Mouse (Mus musculus) MN1 (cell line): Measurements from ENCODE around the gene Aldh16a1.
"Not testable (repeated sequence)": the region's sequence is repeated elsewhere in the genome, so short reads cannot be mapped to it uniquely, and the experiment has no call there.

Experiments
- DNase-seq: peaks from one replicate; pipeline ENCODE4 v3.0.0-alpha.2; 2016; ENCODE audit warnings: low spot score

The Aldh16a1 gene

DNA sequence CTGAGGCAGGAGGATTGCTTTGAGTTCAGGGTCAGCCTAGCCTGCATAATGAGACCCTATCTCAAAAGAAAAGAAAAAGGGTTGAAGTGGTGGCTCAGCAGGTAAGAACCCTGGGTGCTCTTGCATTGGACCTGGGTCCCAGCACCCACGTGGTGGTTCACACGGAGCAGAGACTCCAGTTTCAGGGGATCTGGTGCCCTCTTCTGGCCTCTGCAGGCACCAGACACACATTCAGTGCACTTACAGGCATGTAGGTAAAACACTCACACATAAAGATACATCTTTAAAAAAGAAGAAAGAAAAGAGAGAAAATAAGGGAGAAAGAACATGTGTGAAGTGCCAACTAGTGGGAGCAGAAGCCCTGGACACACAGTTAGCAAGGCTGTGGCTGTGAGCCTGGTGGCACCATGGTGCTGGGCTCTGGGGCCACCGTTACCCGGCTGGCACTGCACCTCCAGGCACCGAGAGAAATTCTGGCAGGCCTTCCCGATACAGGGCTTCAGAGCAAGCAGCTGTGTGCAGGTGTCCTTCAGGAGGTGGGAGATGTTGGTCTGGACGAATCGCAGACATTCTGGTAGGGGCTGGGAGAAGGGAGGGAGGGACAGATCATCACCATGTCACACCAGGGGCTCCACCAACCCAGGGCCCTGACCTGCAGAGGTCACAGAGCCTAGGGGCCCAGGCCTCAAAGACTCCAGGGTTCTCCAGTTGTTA lies 20.8 kb downstream of the Aldh16a1 start:
- no peak for DNase-seq

DNA sequence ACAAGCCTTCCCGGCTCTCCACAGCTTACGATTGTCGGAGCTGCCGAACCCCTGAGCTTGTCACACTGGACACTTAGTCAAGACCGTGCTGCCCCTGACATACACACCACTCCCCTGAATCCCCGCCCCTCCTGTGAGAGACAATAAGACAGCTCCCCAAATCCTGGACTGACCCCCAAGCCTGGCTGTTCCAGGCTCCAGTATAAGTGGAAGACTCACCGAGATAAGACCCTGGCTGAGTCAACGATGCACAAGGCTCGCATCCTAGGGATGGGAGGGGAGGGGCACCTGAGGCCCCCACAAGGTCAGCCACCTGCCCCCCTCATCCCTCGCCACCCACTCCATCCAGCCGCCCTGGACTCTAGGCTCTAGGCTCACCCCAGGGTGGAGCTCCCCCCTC lies 22.5 kb downstream of the Aldh16a1 start:
- DNase-seq = no peak

DNA sequence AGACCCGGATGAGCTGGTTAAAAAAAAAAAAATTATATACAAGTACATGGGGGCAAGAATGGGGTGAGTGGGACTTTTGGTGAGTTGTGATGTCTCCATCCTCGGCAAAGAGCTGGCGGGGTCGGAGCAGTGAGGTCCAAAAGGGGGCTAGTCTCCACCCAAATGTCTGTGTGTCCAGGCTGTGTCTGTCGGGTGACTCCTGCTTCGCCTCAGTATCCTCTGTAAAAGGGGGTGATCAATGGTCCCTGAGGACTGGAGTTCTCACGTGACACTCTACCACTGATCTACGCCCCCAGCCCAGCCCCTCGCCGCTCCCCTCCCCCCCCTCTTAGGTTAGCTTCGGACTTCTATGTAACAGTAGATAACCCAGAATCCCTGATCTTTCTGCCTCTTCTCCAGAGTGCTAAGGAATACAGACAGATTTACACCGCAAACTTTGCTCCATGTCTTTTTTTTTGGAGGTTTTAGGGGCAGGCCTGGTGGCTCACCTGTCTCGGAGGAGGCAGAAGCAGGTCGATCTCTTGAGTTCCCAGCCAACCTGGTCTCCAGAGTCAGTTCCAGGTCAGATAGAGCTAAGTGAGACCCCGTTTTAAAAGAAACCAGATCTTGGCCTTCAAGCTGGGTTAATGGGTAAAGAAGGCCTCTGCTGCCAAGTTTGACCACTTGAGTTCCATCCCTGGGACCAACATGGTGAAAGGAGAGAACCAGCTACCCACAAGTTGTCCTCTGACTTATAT lies 24.4 kb downstream of the Aldh16a1 start:
- DNase-seq = no peak

DNA sequence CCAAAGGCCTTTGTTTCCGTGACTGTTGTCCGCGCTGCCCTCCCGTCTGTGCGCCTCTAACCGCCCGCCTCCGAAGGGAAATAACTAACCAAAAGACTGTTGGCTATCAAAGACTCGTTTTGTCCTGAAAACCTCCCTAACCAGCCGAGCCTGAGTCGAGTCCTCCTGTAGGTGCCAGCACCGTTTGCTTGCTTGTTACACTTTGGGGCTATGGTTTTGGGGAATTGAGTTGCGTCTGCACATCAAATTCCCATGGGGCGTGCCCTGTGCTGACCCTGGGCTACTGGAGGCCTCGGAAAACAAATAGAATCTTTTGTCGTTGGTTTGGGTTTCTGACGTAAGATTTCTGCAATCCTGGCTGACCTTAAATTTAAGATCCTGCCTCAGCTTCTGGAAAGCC lies 25.1 kb downstream of the Aldh16a1 start:
- peak; percentile 79 for DNase-seq

DNA sequence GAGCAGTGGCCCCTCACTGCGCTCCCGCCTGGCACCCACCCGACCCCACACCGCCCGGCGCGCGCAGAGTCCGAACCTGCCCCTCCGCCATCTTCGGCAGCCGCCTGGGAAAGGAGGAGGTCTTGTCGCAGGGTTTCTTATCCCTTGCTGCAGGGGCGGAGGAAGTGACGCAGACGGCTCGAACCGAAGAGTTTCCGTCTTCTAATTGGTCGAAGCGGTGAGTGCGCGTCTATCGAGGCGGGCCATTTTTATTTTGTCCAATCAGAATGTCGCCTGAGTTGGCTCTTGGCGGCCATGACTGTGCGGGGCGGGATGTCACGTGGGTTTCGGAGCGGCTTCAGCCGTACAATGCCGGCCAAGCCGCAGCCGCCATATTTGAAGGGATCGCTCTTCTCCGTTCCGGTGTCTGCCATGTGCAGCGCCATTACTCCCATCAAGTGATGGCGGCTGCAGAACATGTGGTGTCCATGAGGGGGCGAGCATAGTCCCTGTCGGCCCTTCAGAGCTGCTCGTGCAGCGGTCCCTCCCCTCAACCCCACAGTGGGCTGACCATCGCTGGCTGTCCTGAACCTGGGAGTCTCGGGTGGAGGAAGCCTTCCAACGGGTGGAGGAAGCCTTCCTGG lies 25.6 kb downstream of the Aldh16a1 start, which contains the start of gene Rpl13a:
Gene Rpl13a (minus strand): TSS at position 138 of the 623 bp plus-strand sequence.
- DNase-seq = peak; percentile 99

DNA sequence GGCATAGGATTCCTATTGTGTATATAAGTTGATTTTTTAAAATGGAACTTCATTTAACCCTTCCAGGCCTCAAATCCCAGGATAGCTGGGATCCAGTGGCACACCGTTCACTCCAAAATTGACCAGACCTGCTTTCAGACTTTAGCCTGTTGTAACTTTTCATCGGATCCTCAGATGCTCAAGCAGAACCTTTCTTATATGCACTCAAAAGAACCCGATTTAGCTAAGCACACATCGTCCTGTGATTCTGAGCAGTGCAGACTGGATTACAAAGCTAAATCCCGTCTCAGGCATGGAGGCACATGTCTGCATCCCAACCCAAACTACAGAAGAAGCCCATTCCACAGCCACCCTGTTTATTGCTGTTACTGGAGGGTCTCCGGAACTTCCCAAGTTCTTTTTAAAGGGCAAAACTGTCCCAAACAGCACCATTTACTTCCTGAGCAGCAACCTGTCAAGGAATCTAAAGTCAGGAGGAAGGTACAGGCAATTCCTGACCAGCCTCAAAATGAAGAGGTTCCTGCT lies 26.6 kb downstream of the Aldh16a1 start:
- DNase-seq = no peak

DNA sequence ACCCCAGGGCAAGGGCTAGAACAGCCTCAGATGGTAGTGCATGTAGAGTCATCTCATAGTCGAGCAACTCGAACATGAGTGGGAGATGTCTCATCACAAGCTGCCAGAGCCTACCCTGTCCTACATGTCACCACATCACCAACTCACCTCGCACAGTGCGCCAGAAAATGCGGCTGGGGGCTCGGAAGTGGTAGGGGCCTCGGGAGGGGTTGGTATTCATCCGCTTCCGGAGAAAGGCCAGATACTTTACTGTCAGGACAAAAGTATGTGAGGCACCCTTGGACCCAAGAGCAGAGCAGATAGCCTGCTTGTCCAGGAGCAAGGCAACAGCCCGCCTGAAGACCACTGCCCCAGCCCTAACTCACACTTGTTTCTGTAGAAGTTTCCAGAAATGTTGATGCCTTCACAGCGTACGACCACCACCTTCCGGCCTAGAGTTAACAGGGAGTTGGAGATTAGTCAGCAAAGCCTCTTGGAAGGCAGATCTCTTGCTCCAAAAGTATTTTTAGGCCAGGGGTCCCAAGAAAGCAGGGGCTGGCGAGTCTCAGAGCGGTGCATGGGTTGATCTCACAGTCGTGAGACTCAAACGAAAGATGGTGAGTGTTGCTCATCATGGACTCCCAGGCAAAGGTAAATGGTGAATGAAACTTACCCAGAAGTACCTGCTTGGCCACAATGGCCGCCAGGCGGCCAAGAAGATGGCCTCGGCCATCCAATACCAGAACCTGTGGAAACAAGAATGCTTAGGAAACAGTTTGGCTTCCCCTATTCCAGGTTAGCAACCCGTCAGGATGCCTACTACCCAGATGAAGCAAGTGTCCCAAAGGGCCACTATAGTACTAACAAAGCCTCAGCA lies 27.3 kb downstream of the Aldh16a1 start:
- peak; percentile 37 for DNase-seq

DNA sequence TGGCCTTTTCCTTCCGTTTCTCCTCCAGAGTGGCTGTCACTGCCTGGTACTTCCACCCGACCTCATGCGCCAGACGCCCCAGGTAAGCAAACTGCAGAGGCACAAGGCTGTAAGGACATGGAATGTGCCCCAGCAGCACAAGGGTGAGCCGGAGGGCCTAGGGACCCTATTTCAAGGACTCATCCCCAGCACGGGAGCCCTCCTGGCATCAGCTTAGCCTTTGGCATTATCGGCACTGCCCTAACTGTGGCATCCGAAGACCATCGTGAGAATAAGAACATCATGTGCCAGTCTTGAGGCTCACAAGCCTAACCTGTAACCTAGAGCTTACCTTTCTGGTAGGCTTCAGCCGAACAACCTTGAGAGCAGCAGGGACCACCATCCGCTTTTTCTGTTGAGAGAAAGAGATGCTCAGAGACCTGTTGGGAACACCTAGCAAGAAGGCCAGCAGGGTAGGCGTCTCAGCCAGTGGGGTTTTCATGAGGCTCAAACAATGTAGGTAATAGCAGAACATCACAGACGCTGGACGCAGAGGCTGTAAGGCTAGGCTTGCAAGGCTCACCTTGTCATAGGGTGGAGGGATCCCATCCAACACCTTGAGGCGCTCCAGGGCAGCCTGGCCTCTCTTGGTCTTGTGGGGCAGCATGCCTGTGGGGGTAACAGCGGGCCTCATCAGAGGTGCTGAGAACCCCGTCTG lies 28.1 kb downstream of the Aldh16a1 start:
- DNase-seq = no peak

DNA sequence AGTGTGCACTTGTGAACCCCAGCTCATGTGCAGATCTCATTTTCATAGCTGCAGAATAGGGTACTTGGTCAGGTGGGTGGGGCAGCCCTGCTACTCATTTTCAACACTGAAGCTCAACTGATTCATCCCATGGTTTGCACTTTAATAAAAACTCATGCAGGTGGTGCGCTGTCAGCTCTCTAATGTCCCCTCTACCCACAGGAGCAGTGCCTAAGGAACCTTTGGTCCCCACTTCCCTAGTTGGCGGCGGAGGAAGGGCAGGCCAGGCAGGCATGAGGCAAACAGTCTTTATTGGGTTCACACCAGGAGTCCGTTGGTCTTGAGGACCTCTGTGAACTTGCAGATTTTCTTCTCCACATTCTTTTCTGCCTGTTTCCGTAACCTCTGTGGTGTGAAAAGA lies 28.7 kb downstream of the Aldh16a1 start:
- DNase-seq = not testable (repeated sequence)

DNA sequence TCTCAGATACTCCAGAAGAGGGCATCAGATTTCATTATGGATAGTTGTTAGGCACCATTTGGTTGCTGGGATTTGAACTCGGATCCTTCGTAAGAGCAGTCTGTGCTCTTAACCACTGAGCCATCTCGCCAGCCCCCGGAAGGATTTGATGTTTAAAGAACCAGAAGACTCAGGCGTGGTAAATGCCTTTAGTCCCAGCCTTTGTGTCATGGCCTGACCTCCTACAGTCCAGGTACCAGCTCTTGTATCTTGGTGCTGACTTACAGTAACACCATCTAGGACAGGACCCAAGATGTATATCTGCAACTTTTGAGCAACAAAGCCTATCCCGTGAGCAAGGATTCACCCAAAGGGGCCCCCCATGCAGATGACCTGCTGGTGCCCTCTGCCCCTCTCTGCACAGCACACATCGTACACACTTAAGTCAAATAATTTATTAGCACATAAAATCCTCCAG lies 29.2 kb downstream of the Aldh16a1 start:
- peak; percentile 35 for DNase-seq

DNA sequence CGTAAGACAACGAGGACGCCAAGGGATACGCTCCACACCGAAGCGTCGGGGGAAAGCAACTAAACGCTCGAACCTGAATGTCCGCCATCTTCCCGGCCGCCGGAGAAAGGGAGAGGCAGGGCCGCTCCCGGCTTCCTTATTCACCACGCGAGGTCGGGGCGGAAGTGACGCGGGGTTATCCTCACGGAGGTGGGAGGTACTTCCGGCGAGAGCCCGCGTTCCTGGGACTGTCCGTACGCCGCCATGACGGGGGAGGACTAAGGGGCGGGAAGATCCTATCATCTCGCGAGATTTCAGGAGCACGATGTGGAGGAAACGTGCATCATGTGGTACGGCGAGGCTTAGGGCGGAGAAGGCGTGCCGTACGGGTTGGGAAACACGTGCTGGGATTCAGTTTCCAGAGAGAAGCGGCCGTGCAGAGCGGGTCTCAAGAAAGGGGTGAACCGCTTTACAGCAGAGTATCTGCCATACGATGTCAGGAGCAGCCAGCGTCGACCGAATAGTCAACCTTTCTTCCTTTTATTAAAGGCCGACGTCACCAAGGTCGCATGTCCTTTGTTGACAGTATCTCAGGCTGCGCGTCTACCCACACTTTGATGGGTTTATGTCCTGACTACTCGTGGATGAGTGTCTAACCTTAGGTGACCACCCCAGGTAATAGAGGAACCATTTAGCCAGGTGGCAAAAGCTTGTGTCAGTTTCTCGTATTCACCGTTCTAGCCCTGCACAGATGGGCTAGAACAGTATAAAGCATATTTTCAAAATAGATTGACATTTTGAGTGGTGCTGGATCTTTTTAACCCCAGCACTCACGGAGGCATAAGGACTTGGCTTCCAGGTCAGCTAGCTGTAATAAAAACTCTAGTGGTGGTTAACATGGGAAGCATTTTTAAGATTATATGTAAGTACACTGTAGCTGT lies 29.9 kb downstream of the Aldh16a1 start, which contains the start of gene Rps11:
Gene Rps11 (minus strand): TSS at position 216 of the 920 bp plus-strand sequence.
- DNase-seq = peak; percentile 99

DNA sequence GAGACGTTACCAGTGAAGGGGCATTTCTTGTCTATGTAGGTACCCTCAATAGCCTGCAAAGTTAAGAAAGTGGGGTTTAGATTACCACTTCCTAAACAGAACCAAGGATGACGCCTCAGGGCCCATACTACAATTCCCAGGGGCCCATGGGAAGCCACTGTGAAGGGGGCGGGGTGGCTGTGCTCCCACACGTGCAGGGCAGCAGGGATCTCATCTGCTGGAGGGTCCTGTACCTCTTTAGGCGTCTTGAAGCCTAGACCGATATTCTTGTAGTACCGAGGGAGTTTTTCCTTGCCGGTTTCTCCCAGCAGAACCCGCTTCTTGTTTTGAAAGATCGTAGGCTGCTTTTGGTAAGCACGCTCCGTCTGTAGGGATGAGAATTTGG lies 31.2 kb downstream of the Aldh16a1 start:
- peak; percentile 53 for DNase-seq

DNA sequence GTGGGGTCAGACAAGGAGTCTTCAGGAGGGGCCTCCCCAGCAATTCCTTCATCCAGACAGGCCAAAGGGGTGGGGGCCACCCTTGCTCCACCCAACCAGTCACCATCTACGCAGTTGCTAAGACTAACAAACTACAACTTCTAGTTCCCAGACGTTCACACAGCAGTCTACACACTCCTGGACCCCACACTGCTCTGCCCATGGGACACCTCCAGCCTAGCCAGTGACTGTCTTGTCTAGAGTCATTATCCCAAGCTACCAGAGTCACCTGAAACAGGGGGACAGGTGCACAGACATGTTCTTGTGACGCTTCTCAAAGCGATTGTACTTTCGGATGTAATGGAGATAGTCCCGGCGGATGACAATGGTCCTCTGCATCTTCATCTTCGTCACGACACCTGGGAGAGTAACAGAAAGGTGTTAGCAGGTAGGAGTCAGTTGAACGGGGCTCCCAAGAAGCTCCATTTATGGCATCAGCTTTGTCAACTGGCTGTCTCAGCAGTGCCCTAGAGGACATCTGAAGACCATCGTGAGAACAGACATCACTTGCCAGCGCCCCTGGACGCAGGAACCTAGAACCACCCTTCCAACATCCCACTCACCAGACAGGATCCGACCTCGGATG lies 31.7 kb downstream of the Aldh16a1 start:
- DNase-seq = no peak

DNA sequence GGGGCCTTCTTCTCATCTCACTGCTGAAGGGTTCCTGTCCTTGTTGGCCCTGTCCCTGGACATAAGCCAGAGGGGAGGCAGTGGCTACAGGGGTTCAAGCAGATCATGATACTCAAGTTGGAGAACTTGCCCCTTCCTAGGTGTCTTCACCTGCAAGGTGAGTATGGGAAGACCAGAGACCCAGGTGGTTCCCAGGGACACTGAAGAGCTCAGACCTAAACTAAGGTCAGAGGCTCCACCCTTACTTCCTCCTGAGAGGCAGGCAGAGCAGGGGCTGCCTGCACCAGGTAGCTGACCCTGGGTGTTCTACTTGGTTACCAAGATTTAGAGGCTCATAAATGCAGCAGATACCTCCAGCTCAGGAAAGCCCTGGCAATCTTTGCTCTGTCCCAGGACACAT lies 32.4 kb downstream of the Aldh16a1 start:
- DNase-seq = no peak

DNA sequence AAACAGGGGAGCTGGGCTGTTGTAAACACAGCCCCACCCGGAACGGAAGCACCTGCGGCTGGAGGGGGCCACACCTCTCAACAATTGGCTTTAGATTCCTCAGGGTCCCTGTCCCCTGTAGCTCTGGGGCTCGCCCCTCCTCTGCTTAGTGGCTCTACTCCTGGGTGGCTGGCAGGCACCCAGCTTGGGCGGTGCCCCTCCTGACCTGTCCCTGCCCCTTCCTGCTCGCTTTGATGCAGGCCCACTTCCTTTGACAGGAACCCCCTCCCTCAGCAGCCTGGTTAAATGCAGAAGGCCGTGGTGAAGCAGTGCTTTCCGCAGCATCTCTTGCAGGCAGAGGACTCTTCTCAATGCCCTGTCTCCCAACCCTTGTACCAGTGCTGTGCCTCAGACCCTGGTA lies 33.0 kb downstream of the Aldh16a1 start:
- DNase-seq = no peak

DNA sequence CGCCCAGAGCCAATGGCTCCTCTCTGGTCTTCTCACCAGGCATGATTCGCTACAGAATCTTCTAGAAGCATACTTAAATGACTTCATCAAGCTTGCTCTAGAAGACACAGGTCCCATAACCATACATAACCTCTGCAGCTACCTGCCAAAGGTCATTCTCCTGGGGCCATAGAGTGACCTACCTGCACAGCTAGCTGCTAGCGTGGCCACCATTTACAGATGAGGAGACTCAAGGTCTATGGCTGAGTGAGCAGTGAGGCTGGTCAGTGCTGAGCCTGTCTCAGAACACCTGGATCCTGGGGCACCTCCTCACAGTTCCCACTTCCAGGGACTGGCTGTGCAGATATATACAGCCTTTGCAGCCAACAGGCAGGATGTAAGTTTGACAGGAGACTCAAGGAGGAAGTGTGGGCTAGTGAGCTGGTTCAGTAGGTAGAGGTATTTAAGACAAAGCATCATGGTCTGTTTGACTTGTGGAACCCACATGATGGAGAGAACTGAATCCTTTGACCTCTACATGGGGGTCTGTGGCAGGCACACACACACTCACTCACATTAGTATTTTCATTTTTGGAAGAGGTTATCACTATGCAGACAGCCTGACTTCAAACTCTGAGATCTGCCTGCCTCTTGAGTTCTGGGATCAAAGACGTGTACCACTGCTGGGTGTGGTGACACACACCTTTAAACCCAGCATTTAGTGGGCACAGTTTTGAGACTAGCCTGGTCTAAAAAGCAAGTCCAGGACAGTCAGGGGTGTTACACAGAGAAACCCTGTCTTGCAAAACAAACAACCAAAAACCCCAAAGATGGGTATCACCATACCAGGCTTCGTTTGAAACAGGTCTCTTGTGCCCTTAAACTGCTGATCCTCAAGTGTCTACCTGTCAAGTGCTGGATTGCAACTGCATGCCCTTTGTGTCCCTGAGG lies 34.3 kb downstream of the Aldh16a1 start:
- DNase-seq = no peak

DNA sequence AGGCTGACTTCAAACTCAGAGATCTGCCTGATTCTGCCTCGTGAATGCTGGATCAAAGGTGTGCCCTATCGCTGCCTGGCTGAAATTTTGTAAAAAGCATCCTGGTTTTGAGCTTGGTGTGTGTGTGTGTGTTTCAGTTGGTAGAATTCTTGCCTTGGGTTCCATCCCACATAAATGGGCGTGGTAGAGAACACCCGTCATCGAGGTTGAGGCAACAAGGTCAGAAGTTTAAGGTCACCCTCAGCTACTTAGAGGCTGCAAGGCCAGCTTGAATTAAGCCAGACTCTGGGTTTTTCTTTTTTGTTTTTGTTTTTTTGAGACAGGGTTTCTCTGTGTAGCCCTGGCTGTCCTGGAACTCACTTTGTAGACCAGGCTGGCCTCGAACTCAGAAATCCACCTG lies 36.0 kb downstream of the Aldh16a1 start:
- DNase-seq = no peak

DNA sequence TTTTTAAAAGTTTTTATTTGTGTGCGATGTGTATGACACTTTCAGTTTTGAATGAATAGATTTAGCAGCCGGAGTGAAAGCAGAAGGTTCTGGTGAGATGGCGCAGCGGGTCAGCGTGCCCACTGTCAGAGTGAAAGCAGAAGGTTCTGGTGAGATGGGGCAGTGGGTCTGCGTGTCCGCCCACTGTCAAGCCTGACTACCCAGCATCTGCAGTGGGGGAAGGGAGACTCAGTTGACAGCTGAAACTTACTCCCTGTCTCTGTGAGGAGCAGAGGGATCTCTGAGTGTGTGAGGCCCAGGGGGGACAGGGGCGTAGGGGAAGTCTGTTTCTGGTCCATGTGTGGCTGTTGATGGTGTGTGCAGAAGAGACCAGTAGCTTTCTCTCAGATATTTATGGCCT lies 36.8 kb downstream of the Aldh16a1 start:
- DNase-seq = no peak
